In genomic region chr16:21294677-21295411, GRCm38 (mm10) we compare ENCODE assay signal across 8 mouse cellular contexts.
DNase-seq lines count a peak whose midpoint lies in the region; ATAC-seq lines count a peak whose summit lies in the region.

No protein-coding gene starts in this region.

- no peaks in the 10 kb centered on the region for H3K36me3 ChIP-seq in embryonic facial prominence, embryonic 14.5 days (ENCODE audit: control insufficient read depth, insufficient read depth, low read length)
- H3K36me3 ChIP-seq in lung, embryonic 16.5 days (ENCODE audit: control insufficient read depth, insufficient read depth, low read length), result no peaks in the 10 kb centered on the region

- peak; percentile 44 for DNase-seq in kidney, adult 18-20 months
- DNase-seq in kidney, adult 9 months, result no peak
- DNase-seq in embryonic facial prominence, embryonic 14.5 days (ENCODE audit: low spot score), result peak; percentile 90
- DNase-seq in heart, postnatal 25 days (ENCODE audit: low spot score), result peak; percentile 54
- DNase-seq in layer of hippocampus, adult 8-10 months (ENCODE audit: low spot score in 2 of 2), result no peak
- no peak for DNase-seq in thymus, postnatal 0 days (ENCODE audit: low spot score)

- peak overlapping the region; percentile 22 for H3K4me2 ChIP-seq in embryonic facial prominence, embryonic 14.5 days (ENCODE audit: low read depth, low read length)
- peak overlapping the region; percentile 24; the same call in 1 of the 2 replicates for H3K4me2 ChIP-seq in lung, embryonic 16.5 days (ENCODE audit: low read depth, low read length)

- H3K27ac ChIP-seq in embryonic facial prominence, embryonic 14.5 days (replicated peaks; ENCODE audit: low read depth, low read length), result peak overlapping the region; percentile 81
- H3K27ac ChIP-seq in lung, embryonic 16.5 days (ENCODE audit: low read length), result peak overlapping the region; percentile 69

- no peaks in the 10 kb centered on the region for H3K9me3 ChIP-seq in embryonic facial prominence, embryonic 14.5 days (ENCODE audit: control insufficient read depth, low read length)
- H3K9me3 ChIP-seq in lung, embryonic 16.5 days (ENCODE audit: control insufficient read depth, low read length), result no peaks in the 10 kb centered on the region

- no peaks in the 10 kb centered on the region for H3K27me3 ChIP-seq in embryonic facial prominence, embryonic 14.5 days (replicated peaks; ENCODE audit: control insufficient read depth, insufficient read depth, low read length)
- H3K27me3 ChIP-seq in lung, embryonic 16.5 days (ENCODE audit: control insufficient read depth, insufficient read depth, low read depth, low read length), result no peaks in the 10 kb centered on the region

- no peak overlapping the region for H3K9ac ChIP-seq in embryonic facial prominence, embryonic 14.5 days (ENCODE audit: low read depth, low read length)
- peak overlapping the region; percentile 37 for H3K9ac ChIP-seq in lung, embryonic 16.5 days (ENCODE audit: low read length)

- no peak overlapping the region for H3K4me3 ChIP-seq in embryonic facial prominence, embryonic 14.5 days (ENCODE audit: low read depth, low read length)
- H3K4me3 ChIP-seq in lung, embryonic 16.5 days (ENCODE audit: low read length), result no peak overlapping the region

- intact Hi-C loops in heart, postnatal 25 days (cut with DNase I), result loop anchor here (5.0 kb wide), 1 partner anchor 48 kb away; no protein-coding TSS in a partner anchor

- peaks cover 62% of the 10 kb centered on the region for H3K4me1 ChIP-seq in embryonic facial prominence, embryonic 14.5 days (ENCODE audit: control insufficient read depth, insufficient read depth, low read length)
- peaks cover 48% of the 10 kb centered on the region for H3K4me1 ChIP-seq in lung, embryonic 16.5 days (replicated peaks; ENCODE audit: control insufficient read depth, insufficient read depth, low read length)

- WGBS in embryonic facial prominence, embryonic 14.5 days, result 21% methylated on average over 9 of the region's 9 CpGs
- WGBS in lung, embryonic 16.5 days, result 11% methylated on average over 9 of the region's 9 CpGs

- peak; percentile 51; the same call in 1 of the 2 replicates for ATAC-seq in embryonic facial prominence, embryonic 14.5 days (ENCODE audit: low read depth)
- ATAC-seq in lung, embryonic 16.5 days (ENCODE audit: low read depth), result peak; percentile 77
- ATAC-seq in megakaryocyte progenitor cell, adult 5-6 weeks (replicated peaks; ENCODE audit: poor library complexity), result no peak

Comparison
In these comparisons a context has a peak if more than half of its experiments do, and no peak if none do; other contexts are left out.
1. DNase-seq: peak in kidney, adult 18-20 months (single experiment), embryonic facial prominence, embryonic 14.5 days (single experiment) and heart, postnatal 25 days (single experiment); none in kidney, adult 9 months (single experiment), layer of hippocampus, adult 8-10 months (0 of 2) and thymus, postnatal 0 days (single experiment).